Comparison of ENCODE assay signal across 8 mouse cellular contexts in genomic region chr4:46195781-46196487, GRCm38 (mm10). TPM values are rescaled to one million over a fixed set of nuclear protein-coding genes. Genes with fewer than 3 reads are reported as not detected.
DNase-seq lines count a peak whose midpoint lies in the region; ATAC-seq and TF ChIP-seq lines count a peak whose summit lies in the region.

TSS of gene Xpa (minus strand) at chr4:46196311.

- no peaks in the 10 kb centered on the region for H3K9me3 ChIP-seq in ES-Bruce4 (replicated peaks; ENCODE audit: control insufficient read depth, insufficient read depth, low read length, poor library complexity, severe bottlenecking)
- H3K9me3 ChIP-seq in forebrain, embryonic 13.5 days (replicated peaks): no peaks in the 10 kb centered on the region
- H3K9me3 ChIP-seq in liver, postnatal 0 days (ENCODE audit: low read length): no peaks in the 10 kb centered on the region
- H3K9me3 ChIP-seq in neural tube, embryonic 14.5 days (ENCODE audit: control insufficient read depth, low read length): no peaks in the 10 kb centered on the region

- TF ChIP-seq CTCF in ES-Bruce4 (IDR thresholded peaks at IDR 0.05; ENCODE audit: low read depth, low read length): no peak
- TF ChIP-seq CTCF in liver, postnatal 0 days (IDR thresholded peaks at IDR 0.05; ENCODE audit: low read depth): no peak

- H3K27ac ChIP-seq in ES-Bruce4 (ENCODE audit: insufficient read depth, low read length): no peak within 1 kb of the TSS
- H3K27ac ChIP-seq in forebrain, embryonic 13.5 days: peak within 1 kb of the TSS; percentile 91
- H3K27ac ChIP-seq in liver, postnatal 0 days (ENCODE audit: low read depth): peak within 1 kb of the TSS; percentile 87
- H3K27ac ChIP-seq in neural tube, embryonic 14.5 days (ENCODE audit: low read depth, low read length): peak within 1 kb of the TSS; percentile 92

- WGBS in forebrain, embryonic 13.5 days: 1% methylated on average over 67 of the region's 70 CpGs
- under 1% methylated on average over 70 of the region's 70 CpGs for WGBS in large intestine, adult 2 months
- under 1% methylated on average over 66 of the region's 70 CpGs for WGBS in liver, postnatal 0 days (ENCODE audit: insufficient replicate concordance)
- under 1% methylated on average over 69 of the region's 70 CpGs for WGBS in neural tube, embryonic 14.5 days

- TF ChIP-seq EP300 in ES-Bruce4 (IDR thresholded peaks at IDR 0.05; ENCODE audit: insufficient read depth, low read depth, low read length): no peak
- TF ChIP-seq EP300 in liver, postnatal 0 days (IDR thresholded peaks at IDR 0.05; ENCODE audit: low read depth): no peak

- intact Hi-C loops in heart, postnatal 10 days (cut with DNase I): no loop called here

- DNase-seq in heart, postnatal 10 days: peak; percentile 95 to 96
- peak; percentile 95 for DNase-seq in large intestine, adult 2 months (ENCODE audit: low read depth, low spot score)
- DNase-seq in liver, postnatal 0 days: peak; percentile 96
- DNase-seq in testis, postnatal 10 days (ENCODE audit: low spot score): peak; percentile 95

- peak; percentile 64 for TF ChIP-seq POLR2A in ES-Bruce4 (IDR thresholded peaks at IDR 0.05; ENCODE audit: insufficient read depth, low read length)

- no peaks in the 10 kb centered on the region for H3K36me3 ChIP-seq in ES-Bruce4 (ENCODE audit: control insufficient read depth, insufficient read depth, low read length, poor library complexity, severe bottlenecking)
- H3K36me3 ChIP-seq in forebrain, embryonic 13.5 days (ENCODE audit: poor library complexity, severe bottlenecking): peaks cover 8% of the 10 kb centered on the region
- no peaks in the 10 kb centered on the region; the same call in 1 of the 2 replicates for H3K36me3 ChIP-seq in liver, postnatal 0 days (replicated peaks; ENCODE audit: insufficient read depth, low read length)
- H3K36me3 ChIP-seq in neural tube, embryonic 14.5 days (ENCODE audit: control insufficient read depth, insufficient read depth, low read length): no peaks in the 10 kb centered on the region

- H3K4me3 ChIP-seq in ES-Bruce4 (ENCODE audit: low read depth, low read length): peak within 1 kb of the TSS; percentile 81
- peak within 1 kb of the TSS; percentile 88 for H3K4me3 ChIP-seq in forebrain, embryonic 13.5 days
- H3K4me3 ChIP-seq in liver, postnatal 0 days (ENCODE audit: low read depth, low read length): peak within 1 kb of the TSS; percentile 95
- H3K4me3 ChIP-seq in neural tube, embryonic 14.5 days (ENCODE audit: low read depth, low read length): peak within 1 kb of the TSS; percentile 81

- H3K27me3 ChIP-seq in ES-Bruce4 (ENCODE audit: control insufficient read depth, insufficient read depth, low read length, poor library complexity, severe bottlenecking): no peaks in the 10 kb centered on the region
- H3K27me3 ChIP-seq in forebrain, embryonic 13.5 days: peaks cover 8% of the 10 kb centered on the region; the same call in 1 of the 2 replicates
- peaks cover 6% of the 10 kb centered on the region; the same call in 1 of the 2 replicates for H3K27me3 ChIP-seq in liver, postnatal 0 days (ENCODE audit: insufficient read depth, low read length)
- H3K27me3 ChIP-seq in neural tube, embryonic 14.5 days (ENCODE audit: control insufficient read depth, insufficient read depth, low read length): no peaks in the 10 kb centered on the region

- ATAC-seq in cerebellum, adult (ENCODE audit: insufficient number of reproducible peaks, low FRiP score, low TSS enrichment): peak; percentile 91
- peak; percentile 98 for ATAC-seq in forebrain, embryonic 13.5 days
- ATAC-seq in liver, postnatal 0 days: peak; percentile 97
- peak; percentile 97 for ATAC-seq in neural tube, embryonic 14.5 days (ENCODE audit: low read depth)

- peak within 1 kb of the TSS; percentile 65 for H3K9ac ChIP-seq in ES-Bruce4 (ENCODE audit: low read depth, poor library complexity, severe bottlenecking)
- H3K9ac ChIP-seq in forebrain, embryonic 13.5 days: peak within 1 kb of the TSS; percentile 92
- H3K9ac ChIP-seq in liver, postnatal 0 days (replicated peaks): peak within 1 kb of the TSS; percentile 93
- peak within 1 kb of the TSS; percentile 87 for H3K9ac ChIP-seq in neural tube, embryonic 14.5 days (replicated peaks; ENCODE audit: low read depth, low read length)

- H3K4me2 ChIP-seq in forebrain, embryonic 13.5 days: peak within 1 kb of the TSS; percentile 80
- peak within 1 kb of the TSS; percentile 92 for H3K4me2 ChIP-seq in liver, postnatal 0 days (ENCODE audit: low read depth, low read length)
- peak within 1 kb of the TSS; percentile 84 for H3K4me2 ChIP-seq in neural tube, embryonic 14.5 days (ENCODE audit: low read depth, low read length)

- no peaks in the 10 kb centered on the region for H3K4me1 ChIP-seq in ES-Bruce4 (ENCODE audit: control insufficient read depth, insufficient read depth, low read length)
- H3K4me1 ChIP-seq in forebrain, embryonic 13.5 days: peaks cover 35% of the 10 kb centered on the region
- H3K4me1 ChIP-seq in liver, postnatal 0 days (ENCODE audit: insufficient read depth): peaks cover 14% of the 10 kb centered on the region
- H3K4me1 ChIP-seq in neural tube, embryonic 14.5 days (ENCODE audit: control insufficient read depth, insufficient read depth, low read length): peaks cover 16% of the 10 kb centered on the region; the same call in 1 of the 2 replicates

RNA-seq across cellular contexts. Expression of gene Xpa, which starts in this region (rescaled TPM):
- polyA plus RNA-seq in ES-Bruce4 (2011; ENCODE audit: insufficient read depth, insufficient read length, low read depth, missing spikeins): 20.1 and 21.3 TPM in 2 replicates
- 32.2 and 32.4 TPM in 2 replicates for polyA plus RNA-seq in forebrain, embryonic 13.5 days (2015; fragmentation: Nextera tagmentation; extraction: Ambion mirVana)
- 10 to 100 TPM; 10.2 to 14.2 TPM for total RNA-seq in heart, postnatal 10 days (2021)
- polyA plus RNA-seq in large intestine, adult 2 months (2012; rRNA removed): 8.7 and 15.8 TPM in 2 replicates
- 15.3 and 16.2 TPM in 2 replicates for polyA plus RNA-seq in liver, postnatal 0 days (2015; fragmentation: Nextera tagmentation; extraction: Ambion mirVana)
- 32.4 and 32.5 TPM in 2 replicates for polyA plus RNA-seq in neural tube, embryonic 14.5 days (2014; fragmentation: Nextera tagmentation; extraction: Ambion mirVana)
